Mouse (Mus musculus) 416B (cell line): Measurements from ENCODE around the gene Ranbp3l.

ENCODE experiments used
- DNase-seq: peaks from one replicate; pipeline ENCODE4 v3.0.0; 2011; ENCODE audit warnings: low read depth

Ranbp3l gene

GRCm38 (mm10) chr15:9094366-9094750 lies 126.6 kb downstream of the Ranbp3l start:
- DNase-seq: no peak

GRCm38 (mm10) chr15:9096865-9097264 lies 129.1 kb downstream of the Ranbp3l start:
- DNase-seq: no peak

GRCm38 (mm10) chr15:9100446-9101077 lies 132.8 kb downstream of the Ranbp3l start:
- no peak for DNase-seq

GRCm38 (mm10) chr15:9106303-9107074 lies 138.7 kb downstream of the Ranbp3l start:
- DNase-seq: no peak

GRCm38 (mm10) chr15:9110526-9111347 lies 143.0 kb downstream of the Ranbp3l start:
- no peak for DNase-seq

GRCm38 (mm10) chr15:9111648-9112047 lies 143.9 kb downstream of the Ranbp3l start:
- no peak for DNase-seq

- no peak for DNase-seq
These were observed 145.8 kb downstream of the Ranbp3l start for GRCm38 (mm10) chr15:9113556-9113955.

- DNase-seq: no peak
These were observed 146.4 kb downstream of the Ranbp3l start for GRCm38 (mm10) chr15:9114131-9114530.

- no peak for DNase-seq
These were observed 146.8 kb downstream of the Ranbp3l start for GRCm38 (mm10) chr15:9114599-9114998.
